ENCODE assay signal across 8 mouse cellular contexts in the genomic region with DNA sequence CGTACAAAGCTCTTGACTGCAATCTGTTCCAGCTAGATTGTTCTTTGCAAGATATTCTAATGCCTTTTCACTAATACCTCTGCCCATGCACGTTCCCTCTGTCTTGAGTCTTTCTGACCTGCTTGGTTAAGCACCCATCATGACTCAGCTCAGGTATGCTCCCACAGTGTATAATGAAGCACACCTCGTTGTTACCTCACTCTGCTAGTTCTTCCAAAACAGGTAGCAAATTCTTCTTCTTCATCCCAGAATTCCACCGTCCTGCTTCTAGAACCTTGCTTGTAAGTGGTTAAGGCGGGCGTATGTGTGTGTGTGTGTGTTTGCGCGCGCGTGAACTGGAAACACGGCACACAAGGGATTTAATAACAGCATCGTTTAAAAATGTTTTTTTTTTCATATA. TPM values are rescaled to one million over a fixed set of nuclear protein-coding genes. Genes with fewer than 3 reads are reported as not detected.
DNase-seq lines count a peak whose midpoint lies in the region; ATAC-seq and TF ChIP-seq lines count a peak whose summit lies in the region.

No protein-coding gene starts in this region.

- no peak overlapping the region for H3K27ac ChIP-seq in heart, adult 2 months
- no peak overlapping the region for H3K27ac ChIP-seq in ES-Bruce4 (ENCODE audit: insufficient read depth, low read length)
- H3K27ac ChIP-seq in forebrain, embryonic 15.5 days (replicated peaks): peak overlapping the region; percentile 34
- no peak overlapping the region for H3K27ac ChIP-seq in liver, embryonic 16.5 days (ENCODE audit: low read length)
- no peak overlapping the region for H3K27ac ChIP-seq in stomach, postnatal 0 days (replicated peaks)

- H3K4me3 ChIP-seq in heart, adult 2 months: peak overlapping the region; percentile 79
- H3K4me3 ChIP-seq in ES-Bruce4 (ENCODE audit: low read depth, low read length): peak overlapping the region; percentile 90
- H3K4me3 ChIP-seq in forebrain, embryonic 15.5 days: peak overlapping the region; percentile 64
- peak overlapping the region; percentile 78 for H3K4me3 ChIP-seq in liver, embryonic 16.5 days (ENCODE audit: low read depth, low read length)
- H3K4me3 ChIP-seq in stomach, postnatal 0 days (ENCODE audit: low read depth, low read length): peak overlapping the region; percentile 53

- peak overlapping the region; percentile 35; the same call in 1 of the 2 replicates for H3K9ac ChIP-seq in heart, adult 2 months (ENCODE audit: low read depth, low read length)
- peak overlapping the region; percentile 35; the same call in 1 of the 2 replicates for H3K9ac ChIP-seq in ES-Bruce4 (ENCODE audit: low read depth, poor library complexity, severe bottlenecking)
- H3K9ac ChIP-seq in forebrain, embryonic 15.5 days (replicated peaks): peak overlapping the region; percentile 43
- H3K9ac ChIP-seq in liver, embryonic 16.5 days (ENCODE audit: low read depth, low read length): peak overlapping the region; percentile 42; the same call in 1 of the 2 replicates
- H3K9ac ChIP-seq in stomach, postnatal 0 days (ENCODE audit: low read length): no peak overlapping the region

- H3K9me3 ChIP-seq in ES-Bruce4 (replicated peaks; ENCODE audit: control insufficient read depth, insufficient read depth, low read length, poor library complexity, severe bottlenecking): no peaks in the 10 kb centered on the region
- no peaks in the 10 kb centered on the region for H3K9me3 ChIP-seq in forebrain, embryonic 15.5 days
- no peaks in the 10 kb centered on the region for H3K9me3 ChIP-seq in liver, embryonic 16.5 days (replicated peaks; ENCODE audit: control insufficient read depth, low read length)
- no peaks in the 10 kb centered on the region for H3K9me3 ChIP-seq in stomach, postnatal 0 days (ENCODE audit: control insufficient read depth, low read length)

- TF ChIP-seq EP300 in heart, adult 2 months (IDR thresholded peaks at IDR 0.05; ENCODE audit: insufficient read depth, low read depth, low read length): no peak
- TF ChIP-seq EP300 in ES-Bruce4 (IDR thresholded peaks at IDR 0.05; ENCODE audit: insufficient read depth, low read depth, low read length): no peak
- TF ChIP-seq EP300 in stomach, postnatal 0 days (optimal IDR thresholded peaks at IDR 0.05): no peak

- DNase-seq in heart, adult 2 months: no peak
- no peak for DNase-seq in heart, adult 9 months (ENCODE audit: low spot score in 2 of 2)
- no peak for DNase-seq in stomach, postnatal 0 days (ENCODE audit: low spot score)
- no peak for DNase-seq in gastrocnemius, postnatal 4 days (ENCODE audit: low spot score in 2 of 2)

- no peak for TF ChIP-seq CTCF in heart, adult 2 months (IDR thresholded peaks at IDR 0.05)
- TF ChIP-seq CTCF in ES-Bruce4 (IDR thresholded peaks at IDR 0.05; ENCODE audit: low read depth, low read length): no peak
- TF ChIP-seq CTCF in stomach, postnatal 0 days (IDR thresholded peaks at IDR 0.05; ENCODE audit: low read depth): no peak

- 3% methylated on average over 12 of the region's 12 CpGs for WGBS in heart, adult 2 months
- WGBS in forebrain, embryonic 15.5 days: 9% methylated on average over 12 of the region's 12 CpGs
- 8% methylated on average over 12 of the region's 12 CpGs for WGBS in liver, embryonic 16.5 days (ENCODE audit: insufficient replicate concordance)
- WGBS in stomach, postnatal 0 days: 2% methylated on average over 12 of the region's 12 CpGs

- H3K4me2 ChIP-seq in forebrain, embryonic 15.5 days (replicated peaks): peak overlapping the region; percentile 61
- peak overlapping the region; percentile 67 for H3K4me2 ChIP-seq in liver, embryonic 16.5 days (ENCODE audit: low read depth, low read length)
- H3K4me2 ChIP-seq in stomach, postnatal 0 days (replicated peaks; ENCODE audit: low read depth): peak overlapping the region; percentile 56

- no peaks in the 10 kb centered on the region; the same call in 1 of the 2 replicates for H3K4me1 ChIP-seq in heart, adult 2 months (ENCODE audit: control insufficient read depth, insufficient read depth, low read length)
- no peaks in the 10 kb centered on the region for H3K4me1 ChIP-seq in ES-Bruce4 (ENCODE audit: control insufficient read depth, insufficient read depth, low read length)
- peaks cover 6% of the 10 kb centered on the region for H3K4me1 ChIP-seq in forebrain, embryonic 15.5 days
- peaks cover 3% of the 10 kb centered on the region for H3K4me1 ChIP-seq in liver, embryonic 16.5 days (ENCODE audit: control insufficient read depth, low read depth, low read length)
- H3K4me1 ChIP-seq in stomach, postnatal 0 days (replicated peaks; ENCODE audit: control insufficient read depth, insufficient read depth): no peaks in the 10 kb centered on the region

- intact Hi-C loops in heart, adult 2 months (cut with DNase I): loop anchor here (1.0 kb wide), 1 partner anchor 9 kb away; no protein-coding TSS in a partner anchor

- peak; percentile 68 for ATAC-seq in forebrain, embryonic 15.5 days (replicated peaks)
- peak; percentile 25; the same call in 1 of the 2 replicates for ATAC-seq in liver, embryonic 16.5 days (ENCODE audit: low read depth)
- peak; percentile 51 for ATAC-seq in stomach, postnatal 0 days (ENCODE audit: low FRiP score, low TSS enrichment)
- no peak for ATAC-seq in monocyte, adult 5-6 weeks (replicated peaks; ENCODE audit: insufficient number of reproducible peaks, low FRiP score, low TSS enrichment, poor library complexity, severe bottlenecking)

- H3K27me3 ChIP-seq in heart, adult 2 months (ENCODE audit: control insufficient read depth, insufficient read depth, low read length): no peaks in the 10 kb centered on the region
- no peaks in the 10 kb centered on the region for H3K27me3 ChIP-seq in ES-Bruce4 (ENCODE audit: control insufficient read depth, insufficient read depth, low read length, poor library complexity, severe bottlenecking)
- H3K27me3 ChIP-seq in forebrain, embryonic 15.5 days: no peaks in the 10 kb centered on the region
- no peaks in the 10 kb centered on the region for H3K27me3 ChIP-seq in liver, embryonic 16.5 days (ENCODE audit: control insufficient read depth, insufficient read depth, low read depth, low read length)
- H3K27me3 ChIP-seq in stomach, postnatal 0 days (ENCODE audit: control insufficient read depth, insufficient read depth, low read length): no peaks in the 10 kb centered on the region

- no peaks in the 10 kb centered on the region for H3K79me2 ChIP-seq in heart, adult 2 months (replicated peaks; ENCODE audit: control insufficient read depth, insufficient read depth, low read length)

- no peak for TF ChIP-seq POLR2A in heart, adult 2 months (IDR thresholded peaks at IDR 0.05; ENCODE audit: insufficient read depth, low read depth, low read length)
- TF ChIP-seq POLR2A in ES-Bruce4 (IDR thresholded peaks at IDR 0.05; ENCODE audit: insufficient read depth, low read length): no peak

- no peaks in the 10 kb centered on the region for H3K36me3 ChIP-seq in heart, adult 2 months (ENCODE audit: control insufficient read depth, insufficient read depth, low read length)
- peaks cover 10% of the 10 kb centered on the region for H3K36me3 ChIP-seq in ES-Bruce4 (ENCODE audit: control insufficient read depth, insufficient read depth, low read length, poor library complexity, severe bottlenecking)
- H3K36me3 ChIP-seq in forebrain, embryonic 15.5 days: no peaks in the 10 kb centered on the region
- no peaks in the 10 kb centered on the region for H3K36me3 ChIP-seq in liver, embryonic 16.5 days (ENCODE audit: control insufficient read depth, insufficient read depth)
- H3K36me3 ChIP-seq in stomach, postnatal 0 days (ENCODE audit: control insufficient read depth, insufficient read depth, low read length): no peaks in the 10 kb centered on the region

RNA-seq across cellular contexts. Expression of a gene that starts 0.4 kb away (rescaled TPM):
- 1 to 10 TPM; 6.3 to 8.6 TPM for total RNA-seq in heart, adult 2 months (2021)
- polyA plus RNA-seq in heart, adult 2 months (2012; rRNA removed): 3.3 and 7.4 TPM in 2 replicates
- 45.6 and 48.3 TPM in 2 replicates for polyA plus RNA-seq in ES-Bruce4 (2011; ENCODE audit: insufficient read depth, insufficient read length, low read depth, missing spikeins)
- 34.6 and 38.6 TPM in 2 replicates for polyA plus RNA-seq in forebrain, embryonic 15.5 days (2015; fragmentation: Nextera tagmentation; extraction: Ambion mirVana)
- 28.3 and 28.4 TPM in 2 replicates for polyA plus RNA-seq in liver, embryonic 16.5 days (2015; fragmentation: Nextera tagmentation; extraction: Ambion mirVana)
- polyA plus RNA-seq in stomach, postnatal 0 days (2015; fragmentation: Nextera tagmentation; extraction: Ambion mirVana): 35.8 and 40.3 TPM in 2 replicates
- total RNA-seq in gastrocnemius, postnatal 4 days (2021): 10 to 100 TPM; 13.0 to 16.0 TPM
- 23.2 to 38.8 TPM (median 27.1 TPM) in 3 replicates for total RNA-seq in monocyte, adult 5-6 weeks (2017)

RNA-seq across cellular contexts. Expression of a gene that starts 41.0 kb away (rescaled TPM):
- total RNA-seq in heart, adult 2 months (2021): 1 to 10 TPM; 3.5 to 5.0 TPM
- polyA plus RNA-seq in heart, adult 2 months (2012; rRNA removed): 3.6 and 3.9 TPM in 2 replicates
- 1.9 and 2.1 TPM in 2 replicates for polyA plus RNA-seq in ES-Bruce4 (2011; ENCODE audit: insufficient read depth, insufficient read length, low read depth, missing spikeins)
- polyA plus RNA-seq in forebrain, embryonic 15.5 days (2015; fragmentation: Nextera tagmentation; extraction: Ambion mirVana): 123 and 129 TPM in 2 replicates
- 1.9 and 2.1 TPM in 2 replicates for polyA plus RNA-seq in liver, embryonic 16.5 days (2015; fragmentation: Nextera tagmentation; extraction: Ambion mirVana)
- 9.5 and 10.3 TPM in 2 replicates for polyA plus RNA-seq in stomach, postnatal 0 days (2015; fragmentation: Nextera tagmentation; extraction: Ambion mirVana)
- 10 to 100 TPM in 1 of 2 experiments, 1 to 10 TPM in 1; 9.8 to 10.4 TPM for total RNA-seq in gastrocnemius, postnatal 4 days (2021)
- 2.1 to 2.9 TPM (median 2.3 TPM) in 3 replicates for total RNA-seq in monocyte, adult 5-6 weeks (2017)

Comparison
In these comparisons a context has a peak if more than half of its experiments do, and no peak if none do; other contexts are left out.
1. RNA of a gene that starts 41.0 kb away (polyA plus RNA-seq): 123 to 129 TPM in forebrain, embryonic 15.5 days; 9.5 to 10.3 TPM in stomach, postnatal 0 days, 3.6 to 3.9 TPM in heart, adult 2 months, 1.9 to 2.1 TPM in liver, embryonic 16.5 days and 1.9 to 2.1 TPM in ES-Bruce4; every median in the first group is over 10 times any median in the second.
2. Peak in every context shown above with its lines, with median percentiles within 50 percentile points of each other: H3K4me3 ChIP-seq and H3K4me2 ChIP-seq.